Mouse (Mus musculus): Measurements from ENCODE around the gene Arhgap15. TPM values are rescaled to one million over a fixed set of nuclear protein-coding genes. Genes with fewer than 3 reads are reported as not detected.
A peak's percentile ranks its signal among the peaks of the same experiment; 100 is the strongest.
"Not testable (repeated sequence)": the region's sequence is repeated elsewhere in the genome, so short reads cannot be mapped to it uniquely, and the experiment has no call there.

The Arhgap15 gene
- 62.3 and 75.6 TPM in 2 replicates for polyA plus RNA-seq (2015; fragmentation: Nextera tagmentation; extraction: Ambion mirVana)

GRCm38 (mm10) chr2:43748287-43748983, at the start of gene Arhgap15:
TSS of gene Arhgap15 (plus strand) at chr2:43748824.
- DNase-seq (ENCODE audit: low spot score) = peak; percentile 79

DNA sequence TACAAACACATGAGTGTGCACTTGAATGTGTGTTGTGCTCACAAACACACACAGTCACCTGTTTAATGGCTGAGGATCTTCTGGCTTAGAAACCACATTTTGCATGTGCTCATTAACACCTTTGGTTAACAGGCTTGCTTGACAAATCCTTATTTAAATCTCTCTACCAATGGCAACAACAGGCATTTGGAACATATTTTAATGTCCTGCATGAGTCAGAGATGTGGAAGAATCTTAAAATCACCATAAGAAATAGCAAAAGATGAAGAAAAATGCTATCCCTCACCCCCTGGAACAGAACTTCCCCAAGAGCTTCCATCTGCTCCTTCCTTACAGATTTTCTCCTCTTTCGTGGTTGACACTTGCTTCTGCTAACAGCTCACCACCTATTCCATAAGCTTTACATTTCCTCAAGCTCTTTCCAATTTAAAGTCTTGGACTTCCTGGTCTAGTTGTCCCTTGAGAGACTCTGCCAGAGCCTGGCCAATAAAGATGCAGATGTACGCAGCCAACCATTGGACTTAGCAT, 35.9 kb upstream of the Arhgap15 start:
- DNase-seq (ENCODE audit: low spot score) = no peak

DNA sequence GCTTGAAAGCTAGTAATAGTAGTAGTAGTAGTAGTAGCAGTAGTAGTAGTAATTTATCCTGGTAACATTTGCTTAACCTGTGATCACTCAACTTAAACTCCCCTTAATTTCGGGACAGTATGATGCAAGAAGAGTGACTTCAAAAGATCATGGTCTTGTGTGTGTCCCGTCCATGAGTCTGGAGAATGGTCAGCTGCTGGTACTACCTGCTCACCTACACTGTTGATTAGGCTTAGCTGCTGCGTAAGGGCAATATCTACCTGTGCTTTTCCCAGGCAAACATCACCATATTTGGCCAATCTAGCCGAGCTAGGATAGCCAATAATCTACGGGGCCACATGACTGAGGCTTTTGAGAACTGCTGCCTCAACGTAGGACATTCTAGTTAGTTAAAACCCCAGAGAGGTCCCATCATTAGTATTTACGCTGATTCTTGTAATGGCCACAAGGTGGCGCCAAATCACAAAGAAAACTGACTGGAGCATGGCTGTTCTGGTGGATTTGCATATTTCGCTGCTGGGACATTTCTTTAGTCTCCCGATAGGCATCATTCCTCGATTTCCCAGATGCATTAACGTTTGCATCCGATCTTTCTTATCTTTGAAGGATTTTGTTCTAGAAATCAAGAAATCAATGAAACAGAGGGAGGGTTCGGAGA, 26.0 kb upstream of the Arhgap15 start:
- DNase-seq (ENCODE audit: low spot score) = peak; percentile 76

- DNase-seq (ENCODE audit: low spot score) = no peak
Observed at GRCm38 (mm10) chr2:43723104-43723541, 25.5 kb upstream of the Arhgap15 start.

GRCm38 (mm10) chr2:43727181-43727580, 21.4 kb upstream of the Arhgap15 start:
- no peak for DNase-seq (ENCODE audit: low spot score)

GRCm38 (mm10) chr2:43727693-43728092, 20.9 kb upstream of the Arhgap15 start:
- peak; percentile 63 for DNase-seq (ENCODE audit: low spot score)

- DNase-seq (ENCODE audit: low spot score) = no peak
Observed at GRCm38 (mm10) chr2:43728831-43729230, 19.8 kb upstream of the Arhgap15 start.

- DNase-seq (ENCODE audit: low spot score) = no peak
Observed at GRCm38 (mm10) chr2:43732396-43732795, 16.2 kb upstream of the Arhgap15 start.

DNA sequence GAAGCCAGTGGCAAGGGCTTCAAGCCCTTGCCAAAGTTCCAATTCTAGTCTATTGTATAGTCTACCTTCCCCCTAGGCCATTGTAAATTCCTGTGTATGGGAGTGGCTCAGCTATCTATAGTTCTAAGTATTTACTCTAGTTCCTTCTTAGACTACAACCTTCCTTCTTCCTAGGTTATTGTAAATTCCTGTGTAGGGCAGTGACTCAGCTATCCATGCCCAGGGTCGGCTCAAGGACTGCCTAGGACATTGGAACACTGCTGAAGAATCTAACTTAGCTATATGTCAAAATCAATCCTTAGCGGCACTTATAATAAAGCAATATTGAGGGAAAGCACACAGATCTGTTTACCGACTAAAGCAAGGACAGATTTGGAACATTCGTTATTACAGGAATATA, 13.6 kb upstream of the Arhgap15 start:
- DNase-seq (ENCODE audit: low spot score) = not testable (repeated sequence)

GRCm38 (mm10) chr2:43737546-43737945, 11.1 kb upstream of the Arhgap15 start:
- no peak for DNase-seq (ENCODE audit: low spot score)

GRCm38 (mm10) chr2:43738562-43739112, 10.0 kb upstream of the Arhgap15 start:
- DNase-seq (ENCODE audit: low spot score) = peak; percentile 49

- DNase-seq (ENCODE audit: low spot score) = no peak
Observed at GRCm38 (mm10) chr2:43739190-43739818, 9.3 kb upstream of the Arhgap15 start.

DNA sequence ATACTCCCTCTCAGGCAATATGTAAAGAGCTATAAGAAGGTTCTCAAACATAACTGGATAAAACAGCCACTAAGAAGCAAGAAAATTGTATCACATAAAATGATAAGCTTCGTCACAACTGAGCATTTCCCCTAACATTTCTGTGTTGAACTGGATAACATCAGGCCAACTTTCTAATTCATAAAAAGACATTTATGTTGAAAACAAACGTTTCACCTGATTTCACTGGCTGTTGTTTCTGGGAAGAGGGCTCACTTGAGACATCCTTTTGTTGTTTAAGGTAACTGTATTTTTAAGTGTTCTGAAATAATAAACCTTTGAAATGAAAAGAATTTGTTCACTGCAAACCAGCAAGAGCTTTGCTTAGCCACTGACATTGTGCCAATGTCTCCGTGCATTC, 697 bp downstream of the Arhgap15 start:
- DNase-seq (ENCODE audit: low spot score) = no peak

- DNase-seq (ENCODE audit: low spot score) = no peak
Observed at GRCm38 (mm10) chr2:43755899-43756298, 7.3 kb downstream of the Arhgap15 start.

DNA sequence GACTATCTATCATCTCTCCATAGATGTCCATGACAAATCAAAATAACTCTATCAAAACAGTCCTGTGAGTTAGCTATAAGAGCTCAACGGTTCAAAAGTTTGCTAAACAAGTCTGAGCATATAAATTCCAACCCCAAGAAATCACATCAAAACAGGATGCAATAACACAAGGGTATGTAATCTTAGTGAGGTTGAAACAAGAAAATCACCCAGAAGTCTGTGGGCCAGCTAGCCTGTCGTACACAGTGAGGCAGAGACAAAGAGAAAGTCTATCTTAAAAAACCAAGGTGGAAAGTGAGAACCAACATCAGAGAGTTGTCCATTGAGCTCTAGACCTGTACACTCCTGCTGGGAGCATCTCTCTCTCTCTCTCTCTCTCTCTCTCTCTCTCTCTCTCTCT, 8.0 kb downstream of the Arhgap15 start:
- DNase-seq (ENCODE audit: low spot score) = no peak

- DNase-seq (ENCODE audit: low spot score) = no peak
Observed at GRCm38 (mm10) chr2:43761735-43762134, 13.1 kb downstream of the Arhgap15 start.

- DNase-seq (ENCODE audit: low spot score) = no peak
Observed at GRCm38 (mm10) chr2:43763279-43763678, 14.7 kb downstream of the Arhgap15 start.

- no peak for DNase-seq (ENCODE audit: low spot score)
Observed at GRCm38 (mm10) chr2:43764456-43764855, 15.8 kb downstream of the Arhgap15 start.

- DNase-seq (ENCODE audit: low spot score) = no peak
Observed at GRCm38 (mm10) chr2:43766200-43766599, 17.6 kb downstream of the Arhgap15 start.

GRCm38 (mm10) chr2:43769850-43770570, 21.4 kb downstream of the Arhgap15 start:
- no peak for DNase-seq (ENCODE audit: low spot score)

DNA sequence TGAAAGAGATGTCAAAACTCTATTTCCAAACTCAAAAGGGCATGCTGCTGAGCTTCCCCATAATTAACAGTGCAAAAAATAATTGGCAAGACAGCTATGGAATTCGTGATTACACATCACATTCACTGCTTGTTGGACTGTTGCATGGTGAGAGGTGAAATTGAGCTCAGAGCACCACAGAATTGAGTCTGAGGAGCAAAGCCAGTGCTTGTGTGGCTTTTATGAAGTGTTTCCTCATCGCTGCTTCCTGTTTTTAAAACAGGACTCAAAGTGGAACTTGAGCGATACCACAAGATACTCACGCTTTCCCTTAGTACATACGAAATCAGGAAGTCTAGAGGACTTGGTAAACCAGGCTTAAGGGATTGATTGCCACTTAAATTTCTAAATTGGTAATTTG, 24.0 kb downstream of the Arhgap15 start:
- peak; percentile 43 for DNase-seq (ENCODE audit: low spot score)
